Mouse (Mus musculus) CD8-positive naive resting alpha-beta T cell, adult 2 months (primary cell): ENCODE measurements around the gene Sun2.

Experiments
- DNase-seq, 2 experiments: peaks; one replicate each; pipeline ENCODE4 v3.0.0; 2022; ENCODE audit warnings: low read depth in 2 of 2, low spot score in 2 of 2

The Sun2 gene

GRCm38 (mm10) chr15:79741921-79742705 is at the start of gene Sun2:
Gene Sun2, minus strand, starts transcription at chr15:79742536.
- DNase-seq = peak; percentile 80 to 89

DNA sequence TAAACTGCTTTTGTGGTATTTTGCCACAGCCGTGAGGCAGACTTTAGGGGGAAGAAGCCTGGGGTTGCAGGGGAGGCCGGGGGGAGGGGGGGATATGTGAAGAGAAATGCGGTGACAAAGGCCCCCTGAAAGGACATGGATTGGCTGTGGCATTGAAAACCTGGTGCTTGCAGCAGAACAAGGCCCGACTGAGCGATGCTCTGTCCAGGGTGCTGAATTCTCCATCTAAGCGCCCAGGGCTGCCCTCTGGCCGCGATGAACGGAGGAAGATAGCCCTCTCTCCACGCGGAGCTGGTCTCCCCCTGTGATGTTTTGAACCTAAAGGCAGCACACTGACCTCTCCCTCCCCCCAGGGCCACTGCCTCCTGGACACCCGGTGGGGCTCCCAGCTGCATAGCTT is 49.2 kb upstream of the Sun2 start:
- no peak for DNase-seq

- DNase-seq = no peak
These were observed 48.6 kb upstream of the Sun2 start for GRCm38 (mm10) chr15:79790905-79791304.

DNA sequence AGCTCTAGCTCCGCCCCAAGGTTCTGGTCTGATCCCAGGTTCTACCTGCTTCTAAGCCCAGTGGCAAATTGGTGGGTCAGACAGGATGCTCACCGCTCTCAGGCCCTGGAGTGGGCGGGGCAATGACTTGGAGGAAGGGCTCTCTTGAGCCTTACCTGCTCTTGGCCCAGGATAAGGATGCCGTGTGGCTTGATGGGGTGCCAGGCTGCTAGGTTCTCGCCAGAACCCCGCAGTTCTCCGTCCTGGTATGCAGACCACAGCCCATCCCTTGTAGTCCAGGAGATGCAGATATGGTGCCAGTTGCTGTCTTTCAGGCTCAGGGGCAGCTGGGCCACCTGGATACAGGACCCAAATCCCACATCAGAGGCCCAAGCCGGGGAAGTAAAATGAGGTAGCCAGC is 47.8 kb upstream of the Sun2 start:
- DNase-seq = no peak

DNA sequence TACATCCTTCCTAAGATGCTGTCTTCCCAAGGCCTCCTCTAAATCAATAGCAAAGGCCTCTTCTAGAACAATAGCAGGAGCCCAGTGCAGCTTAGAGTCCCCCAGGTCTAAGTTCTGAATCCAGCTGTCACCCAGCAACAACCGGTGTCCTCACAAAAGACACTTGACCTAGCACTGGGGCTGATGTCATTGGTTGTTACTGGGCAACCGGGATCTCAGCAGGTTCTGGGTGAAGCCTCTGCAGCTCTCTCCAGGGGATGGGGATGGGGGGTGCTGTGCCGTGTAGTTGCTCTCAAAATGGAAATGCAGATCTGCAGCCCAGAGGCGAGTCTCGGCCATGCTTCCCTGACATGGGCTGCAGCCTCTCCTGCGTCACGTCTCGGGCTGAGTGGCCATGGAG is 45.5 kb upstream of the Sun2 start:
- DNase-seq = no peak

DNA sequence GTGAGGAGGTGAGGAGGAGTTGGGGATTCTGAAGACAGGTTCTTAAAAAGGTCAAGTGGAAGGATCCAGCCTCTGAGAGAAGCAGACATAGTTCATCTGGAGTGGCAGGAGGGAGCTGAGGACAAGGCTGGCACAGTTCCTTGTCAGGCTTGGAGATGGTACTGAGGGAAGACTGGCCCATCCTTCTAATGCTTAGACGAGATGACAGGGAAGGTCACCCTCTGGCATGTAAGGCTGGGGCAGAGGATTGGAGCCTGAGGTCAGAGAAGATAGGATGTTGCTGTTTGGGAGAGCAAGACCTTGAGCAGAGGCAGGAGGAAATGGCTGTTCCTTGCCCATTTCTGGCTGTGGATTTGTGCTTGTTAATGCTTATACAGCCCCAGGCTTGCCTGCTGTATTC is 42.7 kb upstream of the Sun2 start:
- DNase-seq = no peak

GRCm38 (mm10) chr15:79777749-79778148 is 35.4 kb upstream of the Sun2 start, which contains the start of gene Dnal4:
Gene Dnal4, minus strand, starts transcription at chr15:79777849.
- DNase-seq = no peak

DNA sequence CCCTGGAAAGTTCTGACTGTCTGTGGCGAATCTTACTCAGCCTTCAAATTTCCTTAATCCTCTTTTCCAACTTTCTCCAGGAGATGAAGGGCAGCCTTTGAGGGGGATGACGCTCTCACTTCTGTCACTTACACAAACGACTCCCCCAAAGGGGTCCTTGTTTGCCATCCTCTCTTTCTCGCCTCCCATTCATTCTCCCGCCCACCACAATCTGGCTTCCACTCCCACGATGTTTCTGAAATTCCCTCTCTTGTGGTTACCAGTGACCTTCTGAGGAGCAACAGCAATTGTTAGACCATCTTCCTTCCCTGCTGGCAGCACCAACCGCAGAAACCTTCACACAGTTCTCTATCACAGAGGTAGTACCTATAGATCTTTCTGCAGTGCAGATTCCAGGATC is 33.3 kb upstream of the Sun2 start:
- DNase-seq = no peak

- DNase-seq = peak; percentile 94 to 97
These were observed 32.0 kb upstream of the Sun2 start for GRCm38 (mm10) chr15:79774117-79775027.

DNA sequence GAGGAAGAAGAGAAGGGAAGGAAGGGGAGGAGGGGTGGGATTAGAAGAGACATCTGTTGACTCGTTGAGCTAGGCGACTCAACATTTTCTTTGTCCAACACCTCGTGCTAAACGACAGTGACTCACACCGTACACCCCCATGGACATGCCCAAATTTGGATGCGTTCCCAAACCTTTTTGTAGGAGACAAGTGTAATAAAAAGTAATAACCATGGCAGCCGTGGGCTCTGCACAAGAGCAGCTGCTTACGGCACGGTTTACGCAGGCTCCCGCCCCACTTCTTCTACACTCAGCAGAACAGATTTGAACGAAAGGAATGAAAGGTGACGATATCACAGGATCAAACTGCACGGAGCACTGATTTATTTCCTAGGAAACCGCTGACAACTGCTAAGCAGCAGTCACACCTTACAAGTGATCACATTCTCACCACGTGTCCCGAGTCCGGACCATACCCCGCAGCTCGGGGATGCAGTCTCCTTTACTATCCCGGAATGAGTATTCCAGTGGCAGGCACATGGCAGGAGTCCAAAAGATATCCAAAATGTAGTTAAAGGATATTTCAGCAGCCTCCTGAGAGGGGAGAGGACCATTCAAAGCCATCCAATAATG is 28.4 kb upstream of the Sun2 start:
- no peak for DNase-seq

GRCm38 (mm10) chr15:79768302-79768701 is 26.0 kb upstream of the Sun2 start:
- no peak for DNase-seq

DNA sequence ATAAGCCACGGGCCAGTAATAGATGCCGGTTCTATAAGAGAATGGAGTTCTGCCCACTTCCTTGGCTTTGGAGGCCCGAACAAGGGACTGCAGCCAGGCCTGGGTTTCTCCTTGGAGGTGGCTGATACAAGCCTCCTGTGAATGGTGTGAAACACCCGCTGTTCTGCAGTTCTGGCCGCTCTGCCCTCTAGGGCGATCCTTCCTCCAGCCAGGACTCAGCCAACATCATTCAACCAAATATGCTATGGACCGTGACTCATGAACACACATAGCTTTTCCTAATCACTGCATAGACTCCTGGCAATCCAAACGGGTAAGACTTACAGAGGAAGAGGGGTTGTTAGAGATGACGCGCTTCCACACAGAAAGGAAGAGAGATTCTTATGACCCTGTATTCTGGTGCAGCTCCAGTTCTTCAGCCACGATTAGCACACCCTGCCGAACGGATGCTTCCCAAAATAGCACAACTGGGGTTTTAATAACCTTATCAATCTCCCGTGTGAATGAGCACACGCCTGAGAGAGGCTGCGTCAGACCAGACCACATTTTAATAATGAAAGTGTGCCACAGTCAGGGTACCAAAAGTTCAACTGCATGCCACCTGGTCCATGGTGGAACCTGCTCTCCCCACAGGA is 25.1 kb upstream of the Sun2 start:
- DNase-seq = no peak

DNA sequence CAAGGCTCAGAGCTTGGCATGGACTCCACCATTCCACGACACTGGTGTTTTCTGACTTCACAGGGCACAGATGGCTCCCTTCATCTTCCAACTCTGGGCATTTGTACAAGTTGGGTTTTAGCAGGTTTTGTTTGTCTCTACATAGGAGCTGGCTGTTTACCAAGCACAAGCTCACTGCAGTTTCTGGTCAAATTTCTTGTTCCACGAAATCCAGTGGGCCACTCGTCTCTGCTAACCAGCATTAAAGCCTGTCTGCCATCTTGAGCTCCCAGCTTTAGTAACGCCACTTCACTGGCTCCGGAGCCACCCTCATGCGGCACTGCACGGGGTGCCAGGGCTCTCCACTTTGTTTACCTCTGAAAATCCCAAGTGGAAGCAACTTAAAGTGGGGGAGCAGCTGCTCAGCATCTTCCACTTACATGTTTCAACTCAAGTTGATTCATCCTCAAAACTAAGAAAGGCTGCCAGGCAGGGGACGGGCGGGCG is 24.3 kb upstream of the Sun2 start:
- DNase-seq = no peak

- DNase-seq = no peak
These were observed 23.8 kb upstream of the Sun2 start for GRCm38 (mm10) chr15:79766168-79766567.

DNA sequence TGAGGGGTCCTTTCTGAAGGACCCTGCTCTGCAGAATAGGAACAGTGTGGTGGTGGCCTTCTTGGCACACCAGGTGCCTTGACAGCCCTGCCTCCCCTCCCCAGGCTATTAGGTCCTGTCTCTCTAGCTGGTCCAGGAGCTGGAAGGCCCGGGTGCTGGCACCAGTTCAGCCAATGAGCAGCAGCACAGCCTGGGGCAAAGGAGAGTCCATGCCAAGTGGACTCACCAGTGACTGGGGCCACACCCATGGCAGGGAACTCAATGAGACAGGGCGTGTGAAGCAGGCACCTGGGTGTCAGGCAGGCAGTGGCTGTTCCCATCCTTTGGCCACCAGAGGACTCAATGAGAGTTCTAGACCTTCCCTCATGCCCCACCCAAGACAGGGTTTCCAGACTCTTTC is 23.0 kb upstream of the Sun2 start:
- DNase-seq = no peak

- DNase-seq = no peak
These were observed 22.4 kb upstream of the Sun2 start for GRCm38 (mm10) chr15:79764539-79765267.

DNA sequence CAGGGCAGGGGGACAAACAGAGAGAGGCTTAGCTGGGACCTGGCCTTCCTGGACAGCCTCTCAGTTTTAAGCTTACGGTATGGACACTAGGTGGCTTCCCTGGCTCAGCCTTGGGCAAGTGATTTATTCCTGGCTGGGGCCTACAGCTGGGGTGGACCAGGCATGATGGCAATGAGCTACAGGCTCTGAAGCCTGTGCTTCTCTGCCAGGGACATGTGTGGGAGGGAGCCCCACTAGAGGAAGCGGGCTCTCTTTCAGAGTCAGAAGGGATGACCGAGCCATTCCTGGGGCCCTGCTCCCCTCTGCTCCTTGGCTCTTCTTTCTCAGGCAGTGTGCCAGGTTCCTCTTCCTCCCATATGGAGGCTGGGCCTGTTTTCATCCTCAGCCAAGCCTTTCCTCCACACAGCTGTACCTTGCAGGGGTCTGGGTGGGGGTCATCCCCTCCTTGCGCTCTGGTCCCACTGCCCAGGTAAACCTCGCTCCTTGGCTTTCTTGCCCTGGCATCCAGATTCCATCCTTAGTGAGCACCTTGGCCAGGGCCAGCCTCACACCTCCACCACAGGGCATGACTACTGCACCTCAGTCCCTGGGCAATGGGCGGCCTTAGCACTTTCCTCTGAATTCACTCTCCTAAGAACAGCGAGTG is 21.4 kb upstream of the Sun2 start:
- no peak for DNase-seq

GRCm38 (mm10) chr15:79763001-79763400 is 20.7 kb upstream of the Sun2 start:
- no peak for DNase-seq

- DNase-seq = no peak
These were observed 18.6 kb upstream of the Sun2 start for GRCm38 (mm10) chr15:79760956-79761355.

DNA sequence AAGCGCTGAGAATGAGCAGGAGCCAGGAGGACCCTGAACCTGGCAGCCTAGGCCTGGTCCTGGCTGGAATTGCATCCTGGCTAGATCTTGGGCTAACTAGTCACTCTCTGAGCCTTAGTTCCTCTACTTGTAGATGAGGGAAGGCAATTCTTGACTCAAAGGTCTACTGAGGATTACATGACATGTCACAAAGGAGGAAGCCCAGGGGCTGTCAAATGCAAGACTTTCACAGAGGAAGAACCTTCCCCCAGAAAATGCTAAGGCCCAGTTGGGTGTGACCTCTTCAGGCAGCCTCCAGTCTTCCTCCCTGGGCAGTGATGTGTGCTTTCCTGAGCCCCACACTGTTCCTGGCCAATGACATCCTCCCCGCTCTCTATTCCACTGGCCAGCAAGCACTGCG is 14.8 kb upstream of the Sun2 start:
- no peak for DNase-seq
